Mouse (Mus musculus) stomach, embryonic 15.5 days (tissue): ENCODE data around the gene Slc6a4. TPM values are rescaled to one million over a fixed set of nuclear protein-coding genes. Genes with fewer than 3 reads are reported as not detected.
"Not testable (repeated sequence)": the region's sequence is repeated elsewhere in the genome, so short reads cannot be mapped to it uniquely, and the experiment has no call there.

ENCODE experiments used
- ATAC-seq: fragments of 200-750 bp; cut with Nextera tagmentation; 2 replicates; pipeline ENCODE4 v1.8.0; 2017; ENCODE audit warnings: low read depth, moderate number of reproducible peaks, moderate TSS enrichment; ENCODE audit not compliant: insufficient read depth, low FRiP score
- H3K27ac ChIP-seq: fragments of 300-500 bp; sonication (generic); 2 replicates; pipeline ENCODE4 v1.5.1; 2015; ENCODE audit warnings: mild to moderate bottlenecking, inconsistent platforms
- H3K27me3 ChIP-seq: fragments of 300-500 bp; sonication (generic); replicated peaks from 2 replicates; pipeline ENCODE4 v1.6.1; 2015; ENCODE audit warnings: inconsistent platforms
- H3K36me3 ChIP-seq: fragments of 300-500 bp; sonication (generic); 2 replicates; pipeline ENCODE4 v1.6.1; 2015; ENCODE audit warnings: inconsistent platforms
- H3K4me1 ChIP-seq: fragments of 300-500 bp; sonication (generic); 2 replicates; pipeline ENCODE4 v1.6.1; 2015; ENCODE audit warnings: inconsistent platforms
- H3K4me2 ChIP-seq: fragments of 300-500 bp; sonication (generic); 2 replicates; pipeline ENCODE4 v1.6.1; 2015; ENCODE audit warnings: mild to moderate bottlenecking, inconsistent platforms
- H3K4me3 ChIP-seq: fragments of 300-500 bp; sonication (generic); replicated peaks from 2 replicates; pipeline ENCODE4 v1.5.1; 2015; ENCODE audit warnings: inconsistent platforms
- H3K9ac ChIP-seq: fragments of 300-500 bp; sonication (generic); 2 replicates; pipeline ENCODE4 v1.6.1; 2015; ENCODE audit warnings: inconsistent platforms
- H3K9me3 ChIP-seq: fragments of 300-500 bp; sonication (generic); 2 replicates; pipeline ENCODE4 v1.6.1; 2016; ENCODE audit warnings: inconsistent platforms
- WGBS: fragments of 180-500 bp; shearing (Covaris S2); methylation state at CpG from one replicate; pipeline ENCODE4 v1.1.7; 2015; 5-methylcytosine and 5-hydroxymethylcytosine counted together
- polyA plus RNA-seq: library from polyadenylated mRNA; unstranded; fragments of >200 nt; fragmentation: Nextera tagmentation; extraction: Ambion mirVana; gene quantifications from 2 replicates; pipeline ENCODE4 v1.2.1, GENCODE M21; 2015

Slc6a4 gene
- polyA plus RNA-seq, 1 experiment from 2014 or later, result 4.5 TPM

DNA sequence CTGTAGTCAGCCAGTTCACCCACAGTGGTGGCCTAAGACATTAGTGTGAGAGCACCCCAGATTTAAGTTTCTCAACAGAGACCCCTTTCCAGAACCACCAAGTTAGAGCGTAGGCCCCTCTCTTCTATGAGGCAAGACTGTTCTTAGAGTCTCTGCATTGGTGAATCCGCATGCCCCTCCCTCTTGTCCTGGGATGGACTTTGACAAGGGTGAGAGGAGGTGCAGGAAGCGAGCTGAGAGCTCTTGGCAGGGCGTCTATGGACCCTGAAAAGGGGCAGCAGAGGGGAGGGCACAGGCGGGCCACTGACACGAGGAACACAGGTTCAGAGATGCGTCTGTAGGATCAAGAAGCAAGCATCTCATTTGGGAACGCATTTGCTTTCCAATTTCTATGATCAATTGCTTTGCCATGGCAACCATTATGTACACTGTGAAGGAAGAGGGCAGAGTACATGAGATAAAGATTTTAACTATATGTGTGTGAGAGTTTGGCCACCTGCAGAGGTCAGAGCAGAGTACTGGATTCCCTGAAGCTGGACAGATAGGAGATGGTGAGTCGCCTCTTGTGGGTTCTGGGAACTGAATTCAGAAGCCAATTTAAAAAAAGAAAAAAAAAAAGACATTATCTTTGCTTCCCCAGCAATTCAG is 23.5 kb downstream of the Slc6a4 start:
- ATAC-seq, result peak; percentile 56; the same call in 1 of the 2 replicates
- no peaks in the 10 kb centered on the region for H3K36me3 ChIP-seq
- no peaks in the 10 kb centered on the region for H3K4me1 ChIP-seq
- no peak overlapping the region for H3K27ac ChIP-seq
- H3K9ac ChIP-seq, result no peak overlapping the region
- H3K4me2 ChIP-seq, result no peak overlapping the region
- H3K4me3 ChIP-seq, result no peak overlapping the region
- WGBS, result 69% methylated on average over 9 of the region's 9 CpGs
- H3K27me3 ChIP-seq, result no peaks in the 10 kb centered on the region
- H3K9me3 ChIP-seq, result no peaks in the 10 kb centered on the region

DNA sequence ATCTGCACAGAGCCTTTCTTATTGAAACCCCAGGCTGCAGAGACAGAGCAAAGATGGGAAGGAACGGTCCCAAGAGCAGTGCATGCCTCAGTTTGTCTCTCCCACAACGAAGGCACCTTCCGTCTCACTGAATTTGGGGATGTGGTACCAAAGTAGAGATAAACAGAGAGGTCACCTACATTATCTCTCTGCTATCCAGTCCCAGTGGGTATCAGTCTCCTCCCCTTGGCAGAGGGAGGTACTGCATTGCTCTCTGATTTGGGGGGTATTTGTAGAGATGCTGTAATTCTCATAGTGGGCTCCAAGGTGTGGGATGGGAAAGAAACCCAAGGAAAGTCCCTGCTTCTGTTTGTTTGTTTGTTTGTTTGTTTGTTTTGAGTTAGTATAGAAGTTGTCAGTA is 28.2 kb downstream of the Slc6a4 start:
- no peaks in the 10 kb centered on the region for H3K27me3 ChIP-seq
- 67% methylated on average over 3 of the region's 3 CpGs for WGBS
- no peaks in the 10 kb centered on the region for H3K36me3 ChIP-seq
- no peak overlapping the region for H3K27ac ChIP-seq
- no peak overlapping the region for H3K9ac ChIP-seq
- no peak overlapping the region for H3K4me2 ChIP-seq
- H3K9me3 ChIP-seq, result no peaks in the 10 kb centered on the region
- no peaks in the 10 kb centered on the region for H3K4me1 ChIP-seq
- no peak for ATAC-seq
- no peak overlapping the region for H3K4me3 ChIP-seq

DNA sequence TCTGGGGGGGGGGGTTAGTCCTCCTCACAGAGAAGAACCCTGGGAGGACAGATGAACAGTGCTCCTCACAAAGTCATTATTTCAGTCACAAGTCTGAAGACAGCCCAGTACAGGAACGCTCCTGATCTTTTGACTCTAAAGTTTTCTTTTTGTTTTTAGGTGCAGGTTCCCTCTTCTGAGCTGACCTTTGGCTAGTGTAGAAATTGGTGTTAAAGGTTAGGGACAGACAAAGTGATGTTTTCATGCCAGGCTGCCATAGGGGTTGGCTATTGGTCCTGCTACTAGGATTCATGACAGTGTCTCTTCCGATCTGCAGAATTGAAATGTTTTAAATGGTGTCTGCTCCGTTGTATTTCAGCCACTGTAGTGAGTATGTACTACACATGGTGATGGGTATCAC is 29.8 kb downstream of the Slc6a4 start:
- Histone ChIP-seq H3K4me3 (no peak overlapping the region), H3K27me3 (no peaks in the 10 kb centered on the region), H3K4me2 (no peak overlapping the region), H3K4me1 (no peaks in the 10 kb centered on the region), H3K27ac (no peak overlapping the region), H3K36me3 (no peaks in the 10 kb centered on the region), H3K9me3 (no peaks in the 10 kb centered on the region), H3K9ac (no peak overlapping the region)
- ATAC-seq, result no peak
- WGBS, result 85% methylated on average over 3 of the region's 3 CpGs

DNA sequence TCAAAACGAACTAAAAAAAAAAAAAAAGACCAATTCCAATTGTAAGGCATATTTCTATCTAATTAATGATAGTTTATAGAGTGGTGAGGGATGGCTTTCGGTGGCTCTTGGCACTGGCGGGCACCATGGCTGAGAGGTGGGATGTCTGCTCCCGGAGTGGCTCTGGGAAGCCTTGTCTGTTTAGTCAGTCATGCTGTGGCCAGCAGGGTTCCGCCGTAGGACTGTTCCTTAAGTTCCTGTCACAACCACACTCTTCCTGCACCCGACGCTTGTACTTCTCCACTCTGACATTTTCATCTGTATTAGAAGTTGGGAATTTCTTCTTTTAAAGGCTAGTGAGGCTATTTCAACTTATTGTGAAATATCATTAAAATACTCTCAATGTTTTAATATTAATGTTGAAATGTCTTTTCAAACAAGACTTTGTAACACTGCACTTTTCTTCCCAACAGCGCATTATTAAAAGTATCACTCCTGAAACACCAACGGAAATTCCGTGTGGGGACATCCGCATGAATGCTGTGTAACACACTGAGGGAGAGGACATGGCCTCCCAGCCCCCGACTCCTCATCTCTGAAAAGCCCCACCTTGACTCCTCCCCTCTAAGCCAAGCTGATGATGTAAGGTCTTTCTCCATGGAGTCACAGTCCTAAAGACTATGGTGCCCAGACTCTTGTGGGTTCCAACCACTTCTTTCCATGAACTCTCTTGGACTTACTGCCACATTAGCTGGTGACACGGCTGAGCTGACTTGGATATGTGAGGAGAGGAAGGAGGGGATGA is 32.9 kb downstream of the Slc6a4 start:
- H3K27ac ChIP-seq, result no peak overlapping the region
- 71% methylated on average over 14 of the region's 14 CpGs for WGBS
- H3K36me3 ChIP-seq, result no peaks in the 10 kb centered on the region
- H3K4me2 ChIP-seq, result no peak overlapping the region
- H3K9ac ChIP-seq, result no peak overlapping the region
- H3K4me1 ChIP-seq, result no peaks in the 10 kb centered on the region
- H3K4me3 ChIP-seq, result no peak overlapping the region
- ATAC-seq, result no peak
- no peaks in the 10 kb centered on the region for H3K27me3 ChIP-seq
- no peaks in the 10 kb centered on the region for H3K9me3 ChIP-seq

DNA sequence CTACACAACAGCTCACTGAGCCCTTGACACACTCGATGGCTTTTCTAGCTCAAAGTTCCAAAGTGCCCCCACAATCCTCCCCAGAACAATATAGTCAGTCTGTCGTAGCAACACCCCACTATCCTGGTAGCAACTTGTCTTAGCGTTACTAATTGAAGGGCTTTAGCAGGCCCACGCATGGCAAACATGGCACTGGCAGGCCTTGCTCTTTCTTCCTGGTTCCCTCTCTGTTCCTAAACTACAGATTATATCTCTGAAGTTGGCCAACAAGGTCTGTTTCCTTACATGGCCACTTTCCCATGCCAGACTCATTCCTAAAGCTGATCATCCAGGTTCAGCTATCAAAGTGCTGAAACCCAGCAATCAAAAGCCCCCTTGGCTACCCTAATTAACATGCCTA is 43.5 kb downstream of the Slc6a4 start:
- Histone ChIP-seq H3K27me3 (no peaks in the 10 kb centered on the region), H3K36me3 (peaks cover 9% of the 10 kb centered on the region; the same call in 1 of the 2 replicates), H3K9ac (no peak overlapping the region), H3K4me3 (no peak overlapping the region), H3K27ac (no peak overlapping the region), H3K4me2 (no peak overlapping the region), H3K9me3 (no peaks in the 10 kb centered on the region), H3K4me1 (no peaks in the 10 kb centered on the region)
- 90% methylated on average over 4 of the region's 4 CpGs for WGBS
- no peak for ATAC-seq

DNA sequence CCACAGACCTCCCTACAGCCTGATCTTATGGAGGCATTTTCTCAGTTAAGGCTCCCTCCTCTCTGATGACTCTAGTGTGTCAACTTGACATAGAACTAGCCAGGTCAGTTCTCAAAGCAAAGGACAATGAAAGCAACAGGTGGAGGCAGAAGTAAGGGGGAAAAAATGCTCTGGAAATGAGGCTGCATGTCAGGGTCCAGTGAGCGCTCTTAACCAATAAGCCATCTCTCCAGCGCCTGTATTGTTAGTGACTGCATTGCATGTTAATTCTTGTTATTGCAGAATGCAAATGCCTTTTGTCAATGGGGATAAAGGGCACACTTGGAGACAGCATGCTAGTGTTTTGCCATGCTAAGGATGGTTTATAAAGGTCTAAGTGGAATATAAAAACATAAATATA is 44.4 kb downstream of the Slc6a4 start:
- 90% methylated on average over 2 of the region's 2 CpGs for WGBS
- no peak overlapping the region for H3K4me2 ChIP-seq

DNA sequence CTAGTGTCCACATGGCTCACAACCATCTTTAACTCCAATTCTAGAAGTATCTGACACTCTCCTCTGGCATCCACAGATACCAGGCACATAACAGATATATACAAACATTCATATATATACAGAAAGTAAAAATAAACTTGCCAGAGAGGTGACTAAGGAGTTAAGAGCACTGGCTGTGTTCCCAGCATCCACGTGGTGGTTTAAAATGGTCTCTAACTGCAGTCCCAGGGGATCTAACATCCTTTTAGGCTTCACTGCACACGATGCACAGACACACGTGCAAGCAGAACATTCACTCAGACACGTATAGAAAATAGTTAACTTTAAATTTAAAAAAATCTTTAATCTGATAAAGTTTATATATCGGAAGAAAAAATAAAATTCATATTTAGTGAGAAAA is 63.5 kb downstream of the Slc6a4 start:
- no peak for ATAC-seq
- Histone ChIP-seq H3K9me3 (no peaks in the 10 kb centered on the region), H3K4me3 (no peak overlapping the region), H3K27ac (no peak overlapping the region), H3K4me1 (no peaks in the 10 kb centered on the region), H3K27me3 (no peaks in the 10 kb centered on the region), H3K9ac (no peak overlapping the region), H3K36me3 (no peaks in the 10 kb centered on the region), H3K4me2 (no peak overlapping the region)
- 54% methylated on average over 5 of the region's 5 CpGs for WGBS

More for the DNA sequence above, 44.4 kb downstream of the Slc6a4 start:
- no peaks in the 10 kb centered on the region for H3K4me1 ChIP-seq
- peaks cover 9% of the 10 kb centered on the region; the same call in 1 of the 2 replicates for H3K36me3 ChIP-seq
- no peak overlapping the region for H3K9ac ChIP-seq
- ATAC-seq, result no peak
- H3K27me3 ChIP-seq, result no peaks in the 10 kb centered on the region
- H3K27ac ChIP-seq, result no peak overlapping the region
- H3K9me3 ChIP-seq, result no peaks in the 10 kb centered on the region
- no peak overlapping the region for H3K4me3 ChIP-seq

DNA sequence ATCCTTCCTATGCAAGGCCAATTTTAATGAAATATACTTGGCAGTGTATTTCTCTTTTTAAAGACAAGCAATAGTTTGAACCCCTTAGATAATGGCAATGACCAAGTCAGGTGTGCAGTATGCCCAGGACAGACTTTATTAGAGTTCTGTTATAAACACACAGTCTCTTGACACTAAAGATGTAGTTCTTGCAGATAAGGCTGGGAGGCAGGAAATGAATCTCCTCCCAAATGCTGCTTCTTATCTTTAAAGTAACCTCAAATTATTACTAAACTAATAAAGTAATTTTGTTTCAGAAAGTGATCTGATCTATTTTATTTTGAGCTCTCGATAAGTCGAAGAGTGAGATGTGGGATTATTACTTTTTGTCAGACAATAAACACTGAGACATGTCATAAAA is 65.0 kb downstream of the Slc6a4 start:
- H3K36me3 ChIP-seq, result no peaks in the 10 kb centered on the region
- H3K4me2 ChIP-seq, result no peak overlapping the region
- WGBS, result 91% methylated on average over 2 of the region's 2 CpGs
- H3K4me3 ChIP-seq, result no peak overlapping the region
- no peak for ATAC-seq
- no peak overlapping the region for H3K9ac ChIP-seq
- H3K27ac ChIP-seq, result no peak overlapping the region
- no peaks in the 10 kb centered on the region for H3K27me3 ChIP-seq
- no peaks in the 10 kb centered on the region for H3K4me1 ChIP-seq
- no peaks in the 10 kb centered on the region for H3K9me3 ChIP-seq

DNA sequence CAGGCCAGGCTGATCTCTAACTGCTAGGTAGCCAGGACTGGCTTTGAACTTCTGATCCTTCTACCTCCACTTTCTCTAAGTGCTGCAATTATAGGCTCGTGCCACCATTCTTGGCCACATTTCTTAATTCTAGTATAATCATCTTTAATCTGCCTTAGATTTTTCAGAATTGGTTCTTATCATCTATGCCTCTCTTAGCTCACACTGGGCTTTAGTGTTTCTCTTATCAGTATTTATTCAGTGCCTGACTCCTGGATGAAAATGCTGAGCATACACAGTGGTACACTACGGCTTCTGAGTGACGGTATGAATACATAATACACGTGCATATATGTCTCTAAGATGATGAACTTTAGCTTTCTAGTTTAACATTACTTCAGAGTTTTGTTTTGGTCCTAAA is 70.4 kb downstream of the Slc6a4 start:
- Histone ChIP-seq H3K9me3 (no peaks in the 10 kb centered on the region), H3K9ac (no peak overlapping the region), H3K27ac (no peak overlapping the region), H3K4me1 (no peaks in the 10 kb centered on the region), H3K4me3 (no peak overlapping the region), H3K36me3 (peaks cover 6% of the 10 kb centered on the region), H3K4me2 (no peak overlapping the region), H3K27me3 (no peaks in the 10 kb centered on the region)
- 68% methylated on average over 4 of the region's 4 CpGs for WGBS
- ATAC-seq, result no peak

DNA sequence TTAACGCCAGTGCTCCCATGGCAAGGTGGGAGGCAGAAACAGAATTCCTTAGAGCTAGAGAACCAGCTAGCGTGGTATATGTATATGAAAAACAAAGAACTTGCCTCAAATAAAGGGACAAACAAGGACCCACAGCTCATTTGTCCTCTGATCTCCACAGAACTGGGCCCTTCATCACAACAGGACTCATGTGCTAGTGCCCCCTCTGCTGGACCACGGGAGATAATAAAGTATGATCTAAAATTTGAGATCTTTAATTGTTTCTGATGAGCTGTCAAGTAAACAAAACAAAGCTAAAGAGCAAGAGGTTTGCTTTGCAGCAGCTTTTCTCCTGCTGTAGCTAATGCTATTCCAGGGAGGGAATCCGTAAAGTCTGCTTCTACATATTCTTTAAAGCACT is 72.3 kb downstream of the Slc6a4 start:
- WGBS, result 71% methylated on average over 4 of the region's 4 CpGs
- Histone ChIP-seq H3K4me2 (no peak overlapping the region), H3K9me3 (no peaks in the 10 kb centered on the region), H3K36me3 (peaks cover 13% of the 10 kb centered on the region), H3K4me3 (no peak overlapping the region), H3K4me1 (no peaks in the 10 kb centered on the region), H3K27ac (no peak overlapping the region), H3K27me3 (no peaks in the 10 kb centered on the region), H3K9ac (no peak overlapping the region)
- ATAC-seq, result no peak

DNA sequence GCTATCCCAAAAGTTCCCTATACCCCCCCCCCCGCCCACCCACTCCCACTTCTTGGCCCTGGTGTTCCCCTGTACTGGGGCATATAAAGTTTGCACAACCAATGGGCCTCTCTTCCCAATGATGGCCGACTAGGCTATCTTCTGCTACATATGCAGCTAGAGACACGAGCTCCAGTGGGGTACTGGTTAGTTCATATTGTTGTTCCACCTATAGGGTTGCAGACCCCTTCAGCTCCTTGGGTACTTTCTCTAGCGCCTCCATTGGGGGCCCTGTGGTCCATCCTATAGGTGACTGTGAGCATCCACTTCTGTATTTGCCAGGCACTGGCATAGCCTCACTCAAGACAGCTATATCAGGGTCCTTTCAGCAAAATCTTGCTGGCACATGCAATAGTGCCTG is 78.9 kb downstream of the Slc6a4 start:
- Histone ChIP-seq H3K36me3 (peaks cover 16% of the 10 kb centered on the region), H3K4me2 (peak overlapping the region; percentile 82), H3K4me3 (peak overlapping the region; percentile 68), H3K9ac (0 out of 2 replicates have a peak overlapping the region, but pooled peaks have one; percentile 47)
- ATAC-seq, H3K4me1 ChIP-seq, H3K9me3 ChIP-seq, H3K27me3 ChIP-seq, H3K27ac ChIP-seq: not testable (repeated sequence)
- 53% methylated on average over 4 of the region's 4 CpGs for WGBS

DNA sequence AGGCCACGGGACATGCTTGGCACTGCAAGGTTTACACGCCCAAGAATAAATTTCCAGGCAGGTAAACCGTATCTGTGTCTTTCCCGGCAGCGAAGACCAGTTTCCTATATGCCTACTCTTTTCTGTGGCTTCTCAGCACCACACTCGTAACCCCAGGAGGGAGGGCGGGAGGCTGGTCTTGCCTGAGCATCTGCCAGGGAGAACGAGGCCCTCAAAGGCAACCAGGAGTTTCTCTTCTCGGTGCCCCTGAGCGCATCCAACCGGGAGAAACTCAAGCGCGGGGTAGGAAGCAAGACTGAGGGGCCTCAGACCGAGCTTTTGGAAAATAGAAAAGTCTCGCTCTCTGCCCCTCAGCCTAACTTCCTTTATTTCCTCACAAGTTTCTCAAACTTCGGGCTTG is 79.4 kb downstream of the Slc6a4 start:
- peaks cover 16% of the 10 kb centered on the region for H3K36me3 ChIP-seq
- no peaks in the 10 kb centered on the region for H3K9me3 ChIP-seq
- H3K9ac ChIP-seq, result peak overlapping the region; percentile 47
- no peaks in the 10 kb centered on the region for H3K27me3 ChIP-seq
- ATAC-seq, result no peak
- peak overlapping the region; percentile 82 for H3K4me2 ChIP-seq
- 1% methylated on average over 16 of the region's 16 CpGs for WGBS
- H3K4me3 ChIP-seq, result peak overlapping the region; percentile 68
- H3K4me1 ChIP-seq, result no peaks in the 10 kb centered on the region
- H3K27ac ChIP-seq, result peak overlapping the region; percentile 85
